Mouse (Mus musculus) left cerebral cortex, postnatal 14 days (tissue): ENCODE data around the gene S100a1. TPM values are rescaled to one million over a fixed set of nuclear protein-coding genes. Genes with fewer than 3 reads are reported as not detected.

Experiments
- DNase-seq, 2 experiments: peaks; one replicate each; pipeline ENCODE4 v3.0.0; 2021 to 2022; ENCODE audit warnings: low spot score in 2 of 2, mixed read lengths in 1 of 2
- intact Hi-C: fragments of 180-260 bp; cut with DNase I; formaldehyde crosslinking; loops from one replicate; pipeline ENCODE4 v1.15.1; 2025
- total RNA-seq, 2 experiments: library from RNA; stranded (reverse); gene quantifications; 2 replicates each; pipeline ENCODE4 v1.2.3; 2021

S100a1 gene
- total RNA-seq, 2 experiments from 2014 or later = 83.1 to 85.0 TPM

DNA sequence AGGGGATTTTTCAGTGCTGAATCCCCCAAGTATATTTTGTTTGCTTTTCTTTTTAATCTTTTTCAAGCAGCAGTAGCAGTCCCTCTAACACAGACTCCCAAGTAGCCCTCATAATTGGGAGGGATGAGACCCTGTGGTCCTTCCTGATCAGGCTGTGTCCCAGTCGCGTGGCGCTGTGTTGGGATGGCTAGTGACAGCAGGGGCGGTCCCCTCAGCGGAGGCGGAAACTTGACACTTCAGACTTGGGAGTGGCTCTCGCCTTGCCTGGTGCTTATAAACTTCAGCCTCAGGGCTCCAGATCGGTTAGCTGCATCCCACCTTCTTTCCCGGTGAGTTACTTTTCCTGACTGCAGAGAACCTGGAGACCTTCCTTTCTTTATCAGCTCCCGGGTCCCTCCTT, 499 bp upstream of the S100a1 start:
- intact Hi-C loops = no loop called here
- peak in 1 of 2 experiments; percentile 41 for DNase-seq

DNA sequence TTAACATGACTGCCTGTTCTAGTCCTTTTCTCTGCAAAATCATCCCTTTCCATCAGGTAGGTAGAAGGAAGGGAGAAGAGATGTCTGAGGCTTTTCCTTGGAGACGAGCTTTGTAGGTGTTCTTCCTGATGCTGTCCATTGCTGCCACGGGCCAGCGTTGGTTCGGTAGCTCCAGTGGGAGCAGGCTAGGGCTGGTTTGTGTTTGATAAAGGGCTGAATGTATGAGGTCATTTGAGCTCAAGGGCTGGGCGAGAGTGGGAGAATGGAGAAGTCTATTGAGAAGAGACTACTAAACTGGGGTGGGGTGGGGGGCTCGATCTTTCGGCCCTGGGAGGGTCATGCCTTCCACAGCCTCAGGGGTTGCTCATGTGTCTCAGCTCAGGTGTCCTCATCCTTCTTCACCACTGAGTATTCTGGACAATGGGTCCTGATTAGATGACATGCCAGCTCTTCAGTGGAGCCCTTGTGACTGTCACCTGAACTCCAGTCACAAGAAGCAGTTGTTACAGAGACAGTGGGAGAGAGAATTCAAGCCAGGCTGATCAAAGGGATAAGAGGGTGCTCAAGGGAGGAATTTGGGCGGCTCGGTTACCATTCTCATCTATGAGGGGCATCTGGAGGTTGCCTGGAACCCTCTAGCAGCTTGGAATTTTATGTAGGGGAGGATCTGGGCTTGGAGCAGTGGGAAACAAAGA, 1.1 kb downstream of the S100a1 start:
- DNase-seq = no peak
- intact Hi-C loops = no loop called here

DNA sequence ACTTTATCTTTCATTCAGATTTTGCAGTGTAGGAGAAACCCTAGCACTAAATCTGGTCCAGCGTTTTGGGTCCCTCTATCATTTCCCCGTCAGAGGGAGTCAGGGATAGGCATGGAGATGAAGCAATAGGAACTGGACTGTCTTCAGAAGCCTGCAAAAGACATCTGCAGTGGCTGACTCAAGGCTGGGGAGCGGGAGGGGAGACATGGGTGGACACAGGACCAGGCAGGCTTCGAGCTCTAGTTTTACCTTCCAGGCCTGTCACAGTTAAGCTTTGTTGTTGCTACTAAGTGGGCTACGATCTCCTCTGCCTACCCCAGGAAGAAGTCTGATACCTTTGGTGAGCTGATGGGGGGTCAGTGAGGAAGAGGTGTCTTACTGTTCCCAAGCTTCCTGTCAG, 1.9 kb downstream of the S100a1 start:
- intact Hi-C loops = no loop called here
- no peak for DNase-seq

DNA sequence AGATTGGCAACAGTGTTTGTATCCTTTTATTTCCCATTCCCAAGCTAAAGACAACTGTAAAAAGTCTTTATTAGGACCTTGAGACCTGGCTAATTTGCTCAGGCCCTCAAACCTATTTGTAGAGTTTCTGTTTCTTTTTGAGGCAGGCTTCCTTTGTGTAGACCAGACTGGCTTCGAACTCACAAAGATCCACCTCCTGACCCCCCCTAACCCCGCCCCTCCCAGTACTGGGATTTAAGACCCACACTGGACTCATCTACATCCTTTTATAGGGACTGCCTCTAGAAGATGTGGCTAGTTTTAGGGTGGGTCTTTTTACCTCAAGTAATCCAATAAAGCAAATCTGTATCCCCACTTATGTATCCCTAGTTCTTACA, 4.5 kb downstream of the S100a1 start:
- intact Hi-C loops = loop anchor here (5.0 kb wide), 1 partner anchor 143 kb away; the partner anchor contains the start of gene S100a7a
- no peak for DNase-seq

DNA sequence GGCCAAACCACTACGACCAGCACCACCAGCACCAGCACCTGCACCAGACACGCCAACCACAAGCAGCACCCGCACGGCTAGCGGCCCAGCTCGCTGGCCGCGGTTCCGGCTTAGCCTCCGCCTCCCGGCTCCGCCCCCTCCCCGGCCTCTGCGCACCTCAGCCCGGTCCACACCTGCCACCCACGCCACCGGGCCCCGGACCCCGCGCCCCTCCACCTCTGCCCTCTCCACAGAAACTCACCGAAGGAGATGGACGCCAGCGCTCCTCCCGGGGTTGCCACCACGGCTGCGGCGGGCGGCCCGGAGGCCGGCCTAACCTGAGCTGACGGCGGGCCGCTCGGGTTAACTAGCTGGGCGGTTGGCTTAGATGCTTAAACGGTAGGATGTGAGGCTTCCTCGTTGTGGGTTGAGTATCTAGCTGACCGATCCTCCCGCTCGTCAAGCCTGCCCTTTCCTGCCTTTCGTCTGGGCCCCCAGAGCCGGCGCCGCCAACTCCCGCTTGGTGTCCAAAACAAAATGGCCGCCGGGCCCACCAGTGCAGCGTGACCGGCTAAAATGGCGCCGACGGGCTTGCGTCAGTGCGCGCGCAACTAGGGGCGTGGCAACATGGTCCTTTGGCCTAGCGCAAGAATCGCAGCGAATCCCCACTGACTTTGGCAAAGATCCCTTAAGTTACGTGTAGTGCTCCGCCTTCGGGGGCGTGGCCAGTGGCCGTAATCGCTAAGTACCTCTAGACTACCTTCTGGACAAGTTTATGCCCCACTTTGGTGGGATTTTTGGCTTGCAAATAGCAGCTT, 5.0 kb downstream of the S100a1 start, which contains the start of gene Chtop:
Chtop (minus strand) TSS at position 549 of the 797 bp plus-strand sequence.
- peak; percentile 99 to 100 for DNase-seq
- intact Hi-C loops = loop anchor here (5.0 kb wide), 1 partner anchor 143 kb away; the partner anchor contains the start of gene S100a7a

DNA sequence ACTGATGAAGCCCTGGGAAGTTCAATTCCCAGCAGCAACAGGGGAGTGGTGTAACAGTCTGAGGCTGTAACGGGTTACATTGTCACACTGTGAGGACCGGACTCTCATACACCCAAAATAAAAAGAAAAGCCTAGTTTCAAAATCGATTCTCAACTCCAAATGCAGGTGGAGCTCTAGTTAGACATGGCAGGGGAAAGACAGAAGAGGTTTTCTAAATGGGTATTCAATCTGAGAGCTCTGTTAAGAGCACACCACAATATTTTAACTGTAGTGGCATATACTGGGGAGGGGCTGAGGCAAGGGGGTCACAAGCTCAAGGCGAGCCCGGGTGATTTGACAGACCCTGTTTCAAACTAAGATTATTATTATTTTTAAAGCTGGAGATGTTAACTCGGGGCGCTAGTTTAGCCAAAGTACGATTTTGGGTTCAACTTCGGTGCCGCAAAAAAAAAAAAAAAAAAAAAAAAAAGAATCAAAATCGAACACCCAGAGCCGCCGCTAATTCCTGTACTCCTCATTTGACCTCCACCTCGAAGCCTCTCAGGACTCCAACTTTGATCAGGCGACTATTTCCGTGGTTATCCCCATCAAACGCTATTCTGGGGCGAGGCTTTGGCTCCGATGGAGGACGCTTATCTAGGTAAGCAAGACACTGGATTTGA, 5.8 kb downstream of the S100a1 start:
- intact Hi-C loops = loop anchor here (5.0 kb wide), 1 partner anchor 144 kb away; the partner anchor contains the start of gene S100a7a
- no peak for DNase-seq

DNA sequence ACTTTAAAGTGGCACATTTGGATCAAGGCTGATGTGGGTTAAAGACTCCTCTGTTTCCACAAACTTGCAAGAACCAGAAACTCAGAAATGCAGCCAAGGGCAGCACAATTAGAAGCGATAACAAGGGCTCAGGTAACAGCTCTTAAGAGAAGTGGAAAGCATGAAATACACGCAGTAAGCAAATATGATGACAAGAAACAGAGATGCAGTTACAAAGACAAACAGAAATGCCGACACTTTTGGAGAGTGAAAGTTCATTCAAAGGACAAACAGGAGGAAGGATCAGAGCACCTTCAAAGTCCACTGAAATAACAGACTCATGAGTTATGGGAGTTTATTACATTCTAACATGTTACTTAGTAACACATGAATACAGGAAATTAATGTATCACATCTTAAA, 7.8 kb downstream of the S100a1 start:
- intact Hi-C loops = loop anchor here (5.0 kb wide), 1 partner anchor 146 kb away; the partner anchor contains the start of gene S100a7a
- DNase-seq = no peak

DNA sequence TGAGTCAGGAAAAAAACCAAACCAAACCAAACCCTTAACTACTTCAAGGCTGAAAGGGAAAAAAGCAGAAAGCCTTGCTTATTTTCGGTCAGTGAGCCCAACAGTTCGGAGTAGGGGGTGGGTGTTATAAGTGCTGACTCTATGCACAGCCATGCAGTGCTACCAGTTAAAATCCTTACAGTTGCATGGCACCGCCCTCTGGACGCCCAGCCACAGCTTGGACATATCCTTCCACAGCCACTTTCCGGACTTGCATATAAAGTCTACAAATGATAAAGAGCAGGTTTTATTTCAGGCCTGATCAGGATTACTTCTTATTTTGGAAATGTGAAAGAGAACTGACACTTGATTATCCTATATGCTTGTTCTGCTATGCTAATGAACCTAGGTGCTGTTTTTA, 9.0 kb downstream of the S100a1 start:
- DNase-seq = no peak
- intact Hi-C loops = loop anchor here (5.0 kb wide), 1 partner anchor 147 kb away; the partner anchor contains the start of gene S100a7a

DNA sequence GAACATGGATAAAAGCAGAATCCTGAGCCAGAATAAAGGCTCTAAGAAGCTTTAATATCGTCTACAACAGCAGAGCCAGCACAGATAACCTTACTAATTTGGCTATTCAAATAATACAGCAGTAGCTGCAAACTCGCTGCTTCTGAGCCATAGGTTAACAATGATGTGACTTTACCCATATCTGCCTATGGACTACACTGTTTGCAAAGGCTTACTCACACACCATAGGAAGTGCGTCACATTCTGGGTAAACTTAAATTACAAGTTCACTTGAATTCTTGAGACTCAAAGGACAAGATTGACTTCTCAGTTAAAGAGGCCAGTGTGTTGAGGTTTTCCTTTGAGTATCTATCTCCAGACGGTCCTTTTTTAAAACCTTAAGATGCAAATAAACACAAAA, 10.7 kb downstream of the S100a1 start:
- intact Hi-C loops = no loop called here
- no peak for DNase-seq

DNA sequence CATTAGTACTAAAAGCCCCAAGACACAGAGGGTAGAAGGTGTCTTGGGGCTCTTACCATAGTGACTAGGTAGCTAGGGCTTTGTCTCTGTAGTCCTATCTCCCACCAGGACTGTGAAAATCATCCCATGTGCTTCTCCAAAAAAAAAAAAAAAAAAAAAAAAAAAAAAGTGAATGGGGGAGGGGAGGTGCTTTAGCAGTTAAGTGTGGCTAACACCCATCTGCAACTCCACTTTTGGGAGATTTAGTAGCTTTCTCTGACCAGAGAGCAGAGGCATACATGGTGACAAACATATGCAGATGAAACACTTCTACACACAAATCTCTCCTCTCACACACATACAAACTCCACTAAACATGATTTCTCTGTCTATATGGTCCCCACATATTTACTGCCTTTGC, 16.6 kb downstream of the S100a1 start:
- no peak for DNase-seq
- intact Hi-C loops = no loop called here

DNA sequence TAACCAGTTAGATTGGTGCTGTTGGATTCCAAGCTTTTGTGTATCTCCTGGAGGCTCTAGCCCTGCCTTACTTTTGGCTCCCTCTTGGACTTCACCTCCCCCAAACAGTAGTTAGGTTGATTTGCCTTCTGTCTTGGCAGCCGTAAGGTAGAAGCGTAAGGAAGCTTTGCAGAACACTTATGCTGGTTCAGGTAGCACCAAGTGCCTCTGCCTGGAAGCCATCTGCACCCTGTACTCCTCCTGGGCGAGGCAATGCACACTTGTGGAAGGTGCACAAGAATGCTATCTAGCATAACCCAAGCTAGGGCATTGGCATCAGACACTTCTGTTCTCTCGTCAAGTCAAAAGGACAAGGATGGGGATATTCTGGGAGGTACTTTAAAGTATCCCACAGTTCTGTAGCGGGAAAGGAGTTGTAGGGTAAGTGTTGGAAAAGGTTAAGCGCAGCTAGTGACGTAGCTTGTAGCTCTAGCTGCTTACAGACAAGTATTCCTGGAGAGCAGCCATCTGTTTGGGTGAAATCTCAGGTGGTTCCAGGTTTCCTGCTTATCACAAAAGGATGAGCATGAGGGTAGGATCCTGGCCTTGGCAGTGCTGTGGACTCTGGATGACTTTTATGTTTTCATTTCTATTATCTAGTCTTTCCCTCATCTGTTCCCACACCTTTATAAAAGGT, 18.2 kb downstream of the S100a1 start:
- intact Hi-C loops = no loop called here
- no peak for DNase-seq

DNA sequence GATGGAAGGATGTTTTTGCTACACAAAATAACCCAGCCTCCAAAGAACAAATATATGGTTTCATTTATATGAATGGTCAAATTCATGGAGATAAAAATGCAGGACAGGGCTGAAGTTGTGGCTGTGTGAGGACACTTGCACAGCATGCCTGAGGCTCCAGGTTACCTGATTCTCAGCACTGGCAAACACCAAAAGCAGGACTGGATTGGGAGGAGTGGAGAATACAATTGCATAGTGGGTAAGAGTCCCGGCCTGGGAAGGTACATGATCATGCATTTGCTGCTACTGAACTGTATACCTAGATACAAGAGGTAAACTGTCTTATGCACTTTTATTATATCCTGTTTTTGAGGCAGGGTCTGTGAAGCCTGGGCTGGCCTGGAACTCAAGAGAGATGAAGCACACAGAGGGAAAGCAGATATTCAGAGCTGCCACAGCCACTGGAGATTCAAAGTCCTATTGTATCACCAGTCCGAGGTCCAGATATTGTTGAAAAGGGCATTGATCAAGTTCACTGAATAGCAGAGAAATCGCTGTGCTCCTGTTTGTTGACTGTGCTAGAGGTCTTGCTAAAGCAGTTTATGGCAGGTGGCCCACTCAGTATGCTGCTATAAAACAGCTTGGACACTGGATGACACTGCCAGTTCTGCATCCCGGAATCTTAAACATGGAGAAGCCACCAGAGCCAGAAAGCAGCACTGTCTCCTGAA, 20.2 kb downstream of the S100a1 start:
- DNase-seq = no peak
- intact Hi-C loops = no loop called here

DNA sequence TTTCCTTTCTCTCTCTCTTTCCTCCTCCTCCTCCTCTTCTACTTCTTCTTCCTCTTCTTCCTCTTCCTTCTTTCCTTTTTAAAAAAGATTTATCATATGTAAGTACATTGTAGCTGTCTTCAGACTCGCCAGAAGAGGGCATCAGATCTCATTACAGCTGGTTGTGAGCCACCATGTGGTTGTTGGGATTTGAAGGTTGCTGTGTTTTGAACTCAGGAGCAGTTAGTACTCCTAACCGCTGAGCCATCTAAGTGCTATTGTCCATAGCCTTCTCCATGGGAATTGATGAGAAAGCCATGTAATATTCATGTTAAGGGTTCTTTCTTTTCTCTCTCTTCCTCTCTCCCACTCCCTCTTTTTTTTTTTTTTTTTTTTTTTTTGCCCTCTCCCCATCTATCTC, 22.8 kb downstream of the S100a1 start:
- intact Hi-C loops = loop anchor here (1.0 to 2.0 kb wide), 3 partner anchors 123 to 217 kb away; no protein-coding TSS in a partner anchor
- DNase-seq = peak; percentile 54 to 68

DNA sequence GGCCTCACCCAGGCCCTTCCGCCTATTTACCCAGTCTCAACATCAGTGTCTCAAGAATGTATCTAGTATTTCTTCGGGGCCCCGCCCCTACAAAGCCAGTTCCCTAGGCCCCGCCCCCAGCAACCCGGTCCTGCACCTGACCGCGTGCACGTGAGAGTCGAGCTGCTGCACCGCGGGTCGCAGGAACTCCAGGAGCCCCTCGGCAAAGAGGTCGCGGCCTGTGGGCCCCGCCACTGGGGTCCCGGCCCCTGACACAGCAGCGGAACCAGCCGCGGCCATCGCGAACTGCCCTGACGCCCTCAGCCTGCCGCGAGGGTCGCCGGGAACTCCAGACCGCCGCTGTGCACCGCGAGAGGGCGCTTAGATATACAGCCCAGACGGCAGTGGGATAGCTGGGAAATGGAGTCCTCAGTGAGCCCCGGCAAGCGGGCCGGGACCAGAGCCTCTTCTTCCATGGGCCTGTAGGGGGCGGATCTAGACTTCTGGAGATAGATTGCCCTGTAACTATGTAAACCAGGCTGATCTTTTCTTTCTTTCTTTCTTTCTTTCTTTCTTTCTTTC, 23.4 kb downstream of the S100a1 start, which contains the start of gene Snapin:
Snapin (minus strand) TSS at position 338 of the 561 bp plus-strand sequence.
- DNase-seq = peak; percentile 96
- intact Hi-C loops = loop anchor here (1.0 to 2.0 kb wide), 3 partner anchors 124 to 218 kb away; no protein-coding TSS in a partner anchor

DNA sequence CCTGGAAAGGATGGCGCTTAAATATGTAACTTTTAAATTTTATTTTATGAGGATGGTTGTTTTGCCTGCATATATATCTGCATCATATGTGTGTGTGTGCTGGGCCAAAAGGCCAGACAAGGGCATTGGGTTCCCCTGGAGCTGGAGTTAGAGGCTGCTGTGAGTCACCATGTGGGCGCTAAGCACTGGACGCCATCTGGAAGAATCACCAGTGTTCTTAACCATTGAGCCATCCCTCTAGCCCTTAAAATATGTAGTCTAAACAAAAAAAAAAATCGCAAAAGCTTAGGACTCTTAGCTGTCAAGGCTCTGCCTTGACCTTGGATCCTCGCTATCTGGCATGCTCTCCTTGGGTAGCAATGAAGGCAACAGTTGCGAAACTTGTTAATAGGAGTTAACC, 25.6 kb downstream of the S100a1 start:
- intact Hi-C loops = no loop called here
- no peak for DNase-seq

DNA sequence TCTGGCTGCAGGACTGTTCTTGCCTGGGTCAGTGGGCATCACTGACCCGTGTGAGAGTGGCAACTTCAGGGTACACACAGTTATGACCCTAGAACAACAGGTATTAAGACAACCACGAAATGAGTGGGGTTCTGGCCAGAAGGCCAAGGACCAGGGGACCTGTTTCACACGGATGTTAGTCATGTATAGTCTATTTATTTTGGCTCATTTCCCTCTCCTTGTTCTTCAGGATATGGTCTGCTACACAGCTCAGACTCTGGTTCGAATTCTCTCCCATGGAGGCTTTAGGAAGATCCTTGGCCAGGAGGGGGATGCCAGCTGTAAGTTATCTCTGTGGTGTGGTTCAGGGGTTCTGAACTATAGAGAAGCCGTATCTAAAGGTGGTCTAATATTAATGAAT, 27.2 kb downstream of the S100a1 start:
- no peak for DNase-seq
- intact Hi-C loops = no loop called here

DNA sequence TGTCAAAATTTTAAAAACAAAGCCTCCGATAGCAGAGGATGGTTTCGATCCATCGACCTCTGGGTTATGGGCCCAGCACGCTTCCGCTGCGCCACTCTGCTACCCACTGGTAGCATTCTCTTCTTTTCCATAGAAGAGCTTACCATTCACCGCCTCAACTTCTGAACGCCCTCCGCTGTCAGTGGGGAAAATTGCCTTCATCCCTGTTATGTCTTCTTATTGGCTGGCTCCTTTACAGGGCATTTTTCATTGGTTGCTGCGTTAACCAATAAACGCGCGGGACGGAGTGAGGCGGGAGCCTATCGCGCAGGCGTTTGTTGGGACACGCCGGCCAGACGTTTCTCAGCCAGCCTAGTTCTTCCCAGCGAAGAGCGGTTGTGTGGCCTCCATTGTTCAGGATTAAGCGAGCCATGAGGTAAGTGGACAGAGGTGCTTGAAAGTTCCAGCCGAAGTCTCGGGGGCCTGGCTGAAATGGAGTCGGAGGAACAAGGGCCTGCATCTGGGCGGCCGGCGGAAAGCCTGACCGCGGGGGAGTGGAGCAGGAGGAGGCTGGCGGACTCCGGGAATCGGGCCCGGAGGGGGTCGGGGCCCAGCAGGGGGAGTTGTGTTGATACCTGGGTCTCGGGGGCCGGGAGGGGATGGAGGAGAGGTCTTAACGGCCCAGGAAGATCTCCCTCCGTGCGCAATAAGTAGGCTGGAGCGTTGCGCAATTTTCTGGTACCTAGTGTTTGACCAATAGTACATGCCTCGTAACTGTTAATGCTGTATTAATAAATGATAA, 38.2 kb downstream of the S100a1 start, which contains the start of gene Ilf2:
Ilf2 (plus strand) TSS at position 296 of the 781 bp plus-strand sequence.
- peak; percentile 97 to 99 for DNase-seq
- intact Hi-C loops = no loop called here
